Mouse (Mus musculus) heart, adult 2 months (tissue): ENCODE data around the gene Slco3a1. TPM values are rescaled to one million over a fixed set of nuclear protein-coding genes. Genes with fewer than 3 reads are reported as not detected.
A peak's percentile ranks its signal among the peaks of the same experiment; 100 is the strongest.

Source experiments
- DNase-seq, 2 experiments: peaks; one replicate each; pipeline ENCODE4 v3.0.0; 2021
- H3K27ac ChIP-seq: fragments of 200-600 bp; 2 replicates; pipeline ENCODE4 v1.8.1; 2022
- H3K27me3 ChIP-seq: fragments of 200-500 bp; 2 replicates; pipeline ENCODE4 v1.6.1; 2012; ENCODE audit warnings: mild to moderate bottlenecking, low read length, inconsistent platforms, mixed read lengths; ENCODE audit not compliant: control insufficient read depth, insufficient read depth
- H3K36me3 ChIP-seq: fragments of 200-500 bp; 2 replicates; pipeline ENCODE4 v1.6.1; 2012; ENCODE audit warnings: low read length, inconsistent platforms; ENCODE audit not compliant: control insufficient read depth, insufficient read depth
- H3K4me1 ChIP-seq: fragments of 200-500 bp; 2 replicates; pipeline ENCODE4 v1.6.1; 2011; ENCODE audit warnings: low read length; ENCODE audit not compliant: control insufficient read depth, insufficient read depth
- H3K4me3 ChIP-seq: fragments of 200-600 bp; 2 replicates; pipeline ENCODE4 v1.8.1; 2022
- H3K79me2 ChIP-seq: fragments of 200-500 bp; replicated peaks from 2 replicates; pipeline ENCODE4 v1.6.1; 2012; ENCODE audit warnings: mild to moderate bottlenecking, inconsistent platforms, low read length, moderate library complexity, mixed read lengths; ENCODE audit not compliant: control insufficient read depth, insufficient read depth
- H3K9ac ChIP-seq: fragments of 200-500 bp; 2 replicates; pipeline ENCODE4 v1.6.1; 2012; ENCODE audit warnings: low read depth, mild to moderate bottlenecking, control low read depth, inconsistent platforms, low read length, mixed read lengths
- CTCF ChIP-seq: fragments of 200-600 bp; IDR thresholded peaks from 2 replicates; pipeline ENCODE4 v1.8.1; 2022; ENCODE audit warnings: antibody characterized with exemption, mild to moderate bottlenecking, moderate library complexity
- EP300 ChIP-seq: fragments of 200-500 bp; IDR thresholded peaks from 2 replicates; pipeline ENCODE4 v1.6.1; 2011; ENCODE audit warnings: low read depth, low read length, control low read depth; ENCODE audit not compliant: insufficient read depth
- POLR2A ChIP-seq: fragments of 200-500 bp; IDR thresholded peaks from 2 replicates; pipeline ENCODE4 v1.6.1; 2011; ENCODE audit warnings: mild to moderate bottlenecking, low read depth, low read length, control low read depth; ENCODE audit not compliant: insufficient read depth
- WGBS: fragments of 180-500 bp; shearing (Covaris S2); methylation state at CpG from one replicate; pipeline ENCODE4 v1.1.7; 2018; 5-methylcytosine and 5-hydroxymethylcytosine counted together
- intact Hi-C: fragments of 180-260 bp; cut with DNase I; formaldehyde crosslinking; loops from one replicate; pipeline ENCODE4 v1.15.1; 2025
- long read RNA-seq: library from polyadenylated mRNA; stranded (forward); transcript quantifications from one replicate; pipeline ENCODE4 v2.0.0, GENCODE M21; 2021
- polyA plus RNA-seq: library from polyadenylated mRNA; depleted of rRNA; stranded (reverse); fragments of >200 nt; gene quantifications from 2 replicates; pipeline ENCODE4 v1.2.3, GENCODE M21; 2012; rRNA removed
- total RNA-seq, 2 experiments: library from RNA; stranded (reverse); gene quantifications; 2 replicates each; pipeline ENCODE4 v1.2.3; 2021

Gene Slco3a1
- 100 to 1,000 TPM; 124 to 146 TPM for total RNA-seq
- polyA plus RNA-seq = 93.1 and 138 TPM in 2 replicates
- long read RNA-seq, full-length matches to known transcripts = 118 of 169 reads
- long read RNA-seq, partial matches to known transcripts = 8 of 169 reads
- long read RNA-seq, other reads (novel, unspliced or antisense) = 43 of 169 reads

GRCm38 (mm10) chr7:74554608-74555311, at the start of gene Slco3a1:
Slco3a1 (minus strand) TSS chr7:74554780.
- H3K79me2 ChIP-seq = no peaks in the 10 kb centered on the region
- intact Hi-C loops = loop anchor here (2.0 to 5.0 kb wide), 6 partner anchors 26 to 556 kb away; no protein-coding TSS in a partner anchor
- H3K9ac ChIP-seq = peak within 1 kb of the TSS; percentile 96
- 1% methylated on average over 59 of the region's 66 CpGs for WGBS
- TF ChIP-seq EP300 = no peak
- TF ChIP-seq CTCF = peak; percentile 62
- peak; percentile 59 for TF ChIP-seq POLR2A
- peak; percentile 86 to 89 for DNase-seq
- peaks cover 6% of the 10 kb centered on the region for H3K4me1 ChIP-seq
- H3K27me3 ChIP-seq = no peaks in the 10 kb centered on the region
- peak within 1 kb of the TSS; percentile 88 for H3K4me3 ChIP-seq
- H3K27ac ChIP-seq = peak within 1 kb of the TSS; percentile 94
- no peaks in the 10 kb centered on the region; the same call in 1 of the 2 replicates for H3K36me3 ChIP-seq

GRCm38 (mm10) chr7:74600996-74601395, 46.4 kb upstream of the Slco3a1 start:
- no peaks in the 10 kb centered on the region for H3K36me3 ChIP-seq
- peak in 1 of 2 experiments; percentile 4 for DNase-seq
- H3K9ac ChIP-seq = no peak overlapping the region
- TF ChIP-seq EP300 (no peak), CTCF (no peak), POLR2A (no peak)
- no peak overlapping the region for H3K27ac ChIP-seq
- no peaks in the 10 kb centered on the region for H3K27me3 ChIP-seq
- intact Hi-C loops = no loop called here
- H3K4me1 ChIP-seq = no peaks in the 10 kb centered on the region
- no peaks in the 10 kb centered on the region for H3K79me2 ChIP-seq
- WGBS = 95% methylated on average over 5 of the region's 5 CpGs
- no peak overlapping the region for H3K4me3 ChIP-seq

GRCm38 (mm10) chr7:74579411-74579810, 24.8 kb upstream of the Slco3a1 start:
- Histone ChIP-seq H3K27me3 (no peaks in the 10 kb centered on the region), H3K9ac (no peak overlapping the region), H3K36me3 (no peaks in the 10 kb centered on the region), H3K4me3 (no peak overlapping the region), H3K79me2 (no peaks in the 10 kb centered on the region), H3K4me1 (no peaks in the 10 kb centered on the region), H3K27ac (no peak overlapping the region)
- no peak for DNase-seq
- intact Hi-C loops = no loop called here
- TF ChIP-seq EP300 (no peak), POLR2A (no peak), CTCF (no peak)
- WGBS = 86% methylated on average over 1 of the region's 1 CpGs

GRCm38 (mm10) chr7:74575678-74576077, 21.1 kb upstream of the Slco3a1 start:
- DNase-seq = no peak
- WGBS = 51% methylated on average over 3 of the region's 3 CpGs
- Histone ChIP-seq H3K79me2 (no peaks in the 10 kb centered on the region), H3K9ac (no peak overlapping the region), H3K27ac (no peak overlapping the region), H3K36me3 (no peaks in the 10 kb centered on the region), H3K4me3 (no peak overlapping the region), H3K27me3 (no peaks in the 10 kb centered on the region), H3K4me1 (no peaks in the 10 kb centered on the region)
- no peak for TF ChIP-seq EP300
- TF ChIP-seq CTCF = no peak
- no peak for TF ChIP-seq POLR2A
- intact Hi-C loops = no loop called here

GRCm38 (mm10) chr7:74555416-74555815, 836 bp upstream of the Slco3a1 start:
- peaks cover 6% of the 10 kb centered on the region for H3K4me1 ChIP-seq
- H3K9ac ChIP-seq = peak overlapping the region; percentile 96
- peak; percentile 71 to 76 for DNase-seq
- peak; percentile 59 for TF ChIP-seq CTCF
- 0 out of 2 replicates have a peak, but pooled peaks have one; percentile 16 for TF ChIP-seq EP300
- no peak for TF ChIP-seq POLR2A
- H3K79me2 ChIP-seq = no peaks in the 10 kb centered on the region
- WGBS = 18% methylated on average over 6 of the region's 6 CpGs
- peak overlapping the region; percentile 88 for H3K4me3 ChIP-seq
- intact Hi-C loops = loop anchor here (2.0 to 5.0 kb wide), 6 partner anchors 27 to 555 kb away; no protein-coding TSS in a partner anchor
- no peaks in the 10 kb centered on the region for H3K27me3 ChIP-seq
- H3K36me3 ChIP-seq = no peaks in the 10 kb centered on the region; the same call in 1 of the 2 replicates
- H3K27ac ChIP-seq = peak overlapping the region; percentile 94

- Histone ChIP-seq H3K79me2 (0 out of 2 replicates have a peak, but pooled peaks cover 1% of the 10 kb centered on the region), H3K9ac (peak overlapping the region; percentile 96), H3K36me3 (no peaks in the 10 kb centered on the region; the same call in 1 of the 2 replicates), H3K27me3 (no peaks in the 10 kb centered on the region), H3K4me1 (peaks cover 6% of the 10 kb centered on the region), H3K4me3 (peak overlapping the region; percentile 88), H3K27ac (peak overlapping the region; percentile 94)
- DNase-seq = peak; percentile 78 to 81
- TF ChIP-seq POLR2A (no peak), EP300 (no peak), CTCF (peak; percentile 69)
- WGBS = under 1% methylated on average over 46 of the region's 46 CpGs
- intact Hi-C loops = loop anchor here (2.0 kb wide), 5 partner anchors 25 to 557 kb away; no protein-coding TSS in a partner anchor
Observed at GRCm38 (mm10) chr7:74554041-74554561, 479 bp downstream of the Slco3a1 start.
